Mouse (Mus musculus) layer of hippocampus, postnatal 36 days (tissue): ENCODE measurements around the gene D430019H16Rik. TPM values are rescaled to one million over a fixed set of nuclear protein-coding genes. Genes with fewer than 3 reads are reported as not detected.
A peak's percentile ranks its signal among the peaks of the same experiment; 100 is the strongest.

Experiments used
- DNase-seq, 2 experiments: peaks; one replicate each; pipeline ENCODE4 v3.0.0; 2022
- total RNA-seq, 2 experiments: library from RNA; stranded (reverse); gene quantifications; 2 replicates each; pipeline ENCODE4 v1.2.3; 2021

D430019H16Rik gene
- 100 to 1,000 TPM; 118 to 119 TPM for total RNA-seq

GRCm38 (mm10) chr12:105453670-105454257 lies at the start of gene D430019H16Rik:
TSS of gene D430019H16Rik (plus strand) at chr12:105453856.
- DNase-seq: peak; percentile 76 to 80

DNA sequence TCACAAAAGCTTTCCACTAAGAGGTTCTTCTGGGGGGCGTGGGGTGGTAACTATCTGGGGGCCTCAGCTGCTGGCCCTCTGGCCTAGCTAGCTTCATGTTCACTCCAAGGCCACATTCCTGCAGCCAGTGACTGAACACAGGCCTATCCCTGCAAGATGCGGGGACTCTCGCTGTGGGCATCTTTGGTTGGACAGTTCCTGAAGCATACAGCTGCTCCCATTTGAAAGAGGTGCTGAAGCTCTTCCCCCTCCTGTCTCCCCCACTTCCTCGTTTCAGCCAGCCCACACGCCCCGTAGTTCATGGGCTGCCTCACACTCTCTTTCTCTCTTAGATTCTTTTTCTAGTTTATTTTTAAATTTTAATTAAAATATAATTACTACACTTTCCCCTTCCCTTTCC lies 47.6 kb upstream of the D430019H16Rik start:
- DNase-seq: no peak

DNA sequence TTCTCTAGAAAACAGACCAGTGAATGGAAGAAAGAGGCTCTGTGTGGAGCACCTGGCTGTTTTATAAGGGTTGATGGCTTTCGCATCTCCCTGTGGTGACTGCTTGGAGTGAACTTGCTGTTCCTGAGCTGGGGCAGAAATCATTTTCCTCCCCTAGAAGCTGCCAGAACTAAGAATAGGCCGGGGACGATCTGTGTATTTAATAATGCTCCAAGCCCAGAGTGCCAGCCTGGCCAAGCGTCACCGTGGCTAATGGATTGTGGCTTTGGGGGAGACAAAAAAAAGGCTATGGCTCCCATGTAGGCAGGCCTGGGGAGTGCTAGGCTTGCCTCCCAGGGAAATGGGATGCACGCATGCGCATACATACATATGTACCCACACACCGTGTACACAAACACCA lies 39.7 kb upstream of the D430019H16Rik start:
- no peak for DNase-seq

DNA sequence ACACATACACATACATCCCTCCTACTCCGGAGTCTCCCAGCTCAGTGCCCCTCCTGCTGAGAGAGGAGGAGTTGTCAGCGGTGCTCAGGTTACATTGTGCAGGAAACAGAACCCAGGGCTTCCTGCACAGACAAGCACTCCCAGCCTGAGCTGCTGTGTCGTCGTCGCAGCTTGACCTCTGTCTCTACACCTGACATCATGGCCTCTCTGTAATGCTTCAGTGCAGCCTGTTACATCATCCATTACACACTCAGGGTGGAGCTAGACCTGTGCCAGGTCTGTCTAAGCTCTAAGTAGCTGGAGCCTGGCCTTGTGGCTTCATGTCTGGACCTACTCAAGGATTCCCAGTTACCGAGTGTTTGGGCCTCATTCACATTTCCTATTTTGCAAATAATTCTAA lies 33.2 kb upstream of the D430019H16Rik start:
- no peak for DNase-seq

DNA sequence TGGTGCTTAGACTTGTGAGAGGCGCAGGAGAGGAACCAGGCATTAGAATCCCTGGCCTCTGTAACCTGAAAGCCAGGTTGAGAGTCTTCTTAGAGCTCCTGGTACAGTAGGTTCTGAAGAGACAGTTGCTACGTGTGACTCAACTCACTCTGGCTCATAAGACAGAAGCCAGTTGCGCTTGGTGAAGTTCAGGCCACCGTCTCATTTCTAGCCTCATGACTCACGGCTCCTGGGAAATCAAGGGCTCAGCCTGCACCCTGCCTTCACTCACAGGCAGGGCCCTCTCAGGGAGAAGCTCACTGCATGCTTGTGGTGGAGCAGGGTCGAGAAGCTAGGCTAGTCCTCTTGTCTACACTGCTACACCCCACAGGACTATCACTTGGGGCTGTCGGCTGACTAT lies 27.1 kb upstream of the D430019H16Rik start:
- DNase-seq: no peak

GRCm38 (mm10) chr12:105427039-105427757 lies 26.5 kb upstream of the D430019H16Rik start:
- DNase-seq: peak; percentile 76 to 81

DNA sequence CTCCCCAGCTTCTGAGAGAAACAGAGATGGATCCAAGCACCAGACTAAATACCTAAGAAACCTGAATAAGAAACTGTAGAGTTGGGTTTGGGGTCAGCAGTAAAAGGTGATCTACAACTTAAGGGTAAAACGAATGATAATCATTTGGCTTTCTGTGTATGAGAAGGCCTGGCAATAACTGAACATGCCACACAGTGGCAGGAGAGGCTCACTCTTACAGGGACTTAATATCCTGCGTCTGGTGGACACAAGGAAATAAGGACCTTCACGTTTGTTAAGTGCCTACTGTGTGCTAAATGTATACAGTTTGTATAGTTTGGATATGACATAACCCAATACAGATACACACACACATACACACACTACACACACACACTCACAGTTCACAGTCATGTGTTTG lies 21.8 kb upstream of the D430019H16Rik start:
- DNase-seq: no peak

DNA sequence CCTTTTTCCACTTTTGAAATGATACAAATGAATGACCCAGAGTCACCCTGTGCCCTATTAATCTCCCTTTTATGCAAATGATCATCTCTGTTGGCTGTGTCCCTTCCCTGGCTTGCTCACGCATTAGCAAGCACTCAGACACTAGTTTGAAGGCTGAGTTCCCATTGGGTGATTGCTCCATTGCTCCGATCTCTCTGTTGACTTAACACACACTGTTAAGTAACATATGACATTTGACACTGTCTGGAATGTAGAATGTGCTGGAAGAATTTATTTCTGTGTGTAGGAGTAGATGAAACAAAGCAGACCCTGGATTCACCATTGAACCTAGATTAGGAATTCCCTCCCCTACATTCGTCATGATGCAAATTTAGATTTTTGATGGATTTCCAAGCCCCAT lies 20.8 kb upstream of the D430019H16Rik start:
- DNase-seq: no peak

GRCm38 (mm10) chr12:105438259-105438658 lies 15.4 kb upstream of the D430019H16Rik start:
- DNase-seq: no peak

- no peak for DNase-seq
These were observed 13.7 kb upstream of the D430019H16Rik start for GRCm38 (mm10) chr12:105439976-105440375.

GRCm38 (mm10) chr12:105443569-105443968 lies 10.1 kb upstream of the D430019H16Rik start:
- DNase-seq: no peak

GRCm38 (mm10) chr12:105445767-105446166 lies 7.9 kb upstream of the D430019H16Rik start:
- DNase-seq: no peak

DNA sequence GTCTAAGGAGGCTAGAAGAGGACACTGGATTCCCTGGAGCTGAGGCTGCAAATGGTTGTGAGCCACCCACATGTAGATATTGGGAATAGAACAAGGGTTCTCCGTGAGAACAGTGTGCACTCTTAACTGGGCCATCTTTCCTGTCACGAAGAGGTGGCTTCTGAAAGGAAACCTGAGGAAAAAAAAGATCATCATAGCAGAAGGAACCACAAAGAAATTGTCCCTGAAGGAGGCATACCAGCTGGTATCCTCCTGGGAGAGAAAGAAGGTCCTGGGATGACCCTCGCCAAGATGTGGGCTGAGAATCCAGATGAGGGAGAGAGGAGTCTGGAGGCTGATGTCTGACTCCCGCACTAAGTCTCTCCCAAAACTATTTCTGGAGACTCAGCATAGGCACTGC lies 4.4 kb upstream of the D430019H16Rik start:
- DNase-seq: no peak

DNA sequence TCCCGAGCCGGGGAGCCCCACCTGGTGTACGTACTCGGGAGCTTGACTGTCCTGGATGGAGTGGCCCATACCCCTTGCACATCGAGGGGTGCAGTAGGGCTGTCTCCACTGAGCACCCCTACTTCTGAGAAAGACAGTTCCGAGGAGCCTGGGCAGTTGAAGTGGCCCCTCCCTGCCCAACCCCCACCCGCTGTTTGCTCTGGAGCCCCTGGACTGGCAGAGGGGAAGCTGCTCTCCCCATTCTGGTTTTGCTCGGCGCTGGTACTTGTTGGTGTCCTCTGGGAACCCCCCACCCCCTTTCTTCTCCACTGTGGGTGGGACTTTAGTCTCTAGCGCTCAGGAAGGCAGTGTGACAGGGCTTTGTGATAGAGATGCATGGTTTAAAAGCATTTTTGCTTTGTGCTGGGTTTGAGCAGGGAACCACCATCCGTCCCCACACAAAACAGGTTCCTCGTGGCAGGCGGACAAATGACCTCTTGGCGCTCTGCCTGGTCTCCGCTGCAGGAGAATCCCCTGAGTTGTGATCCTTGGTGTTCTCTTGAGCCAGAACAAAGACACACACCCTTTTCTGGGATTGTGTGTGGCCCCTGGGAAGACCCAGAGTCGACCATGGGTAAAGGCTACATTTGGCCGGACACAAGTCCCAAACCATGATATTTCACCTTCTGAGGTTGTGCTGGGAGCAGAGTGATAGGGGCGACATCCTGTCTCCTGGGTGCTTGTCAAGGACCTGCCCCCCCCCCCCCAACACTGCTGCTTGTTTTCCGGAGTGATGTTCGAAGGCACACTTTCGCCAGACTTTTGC lies 804 bp downstream of the D430019H16Rik start:
- DNase-seq: no peak

GRCm38 (mm10) chr12:105455063-105455559 lies 1.5 kb downstream of the D430019H16Rik start:
- peak in 1 of 2 experiments; percentile 51 for DNase-seq

DNA sequence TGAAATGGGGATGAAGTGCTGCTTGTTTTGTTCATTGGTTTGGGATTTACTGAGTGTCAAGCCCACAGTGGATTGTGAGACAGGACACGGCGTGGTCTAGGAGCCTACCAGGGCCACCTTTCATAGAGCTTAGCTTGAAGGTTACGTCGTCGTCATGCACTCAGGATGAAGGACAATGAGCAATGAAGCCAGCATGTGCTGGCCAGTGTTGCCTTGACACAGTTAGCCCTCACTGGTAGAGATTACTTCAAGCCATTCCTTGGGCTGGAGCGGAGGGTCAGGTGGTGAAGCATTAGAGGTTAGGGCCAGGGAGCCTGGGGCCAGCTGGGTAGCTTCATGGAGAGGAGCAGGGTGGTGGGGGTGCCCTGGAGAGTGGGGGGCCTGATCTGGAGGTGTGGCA lies 5.1 kb downstream of the D430019H16Rik start:
- DNase-seq: no peak

GRCm38 (mm10) chr12:105461066-105461465 lies 7.4 kb downstream of the D430019H16Rik start:
- no peak for DNase-seq

- no peak for DNase-seq
These were observed 15.4 kb downstream of the D430019H16Rik start for GRCm38 (mm10) chr12:105469026-105469425.

DNA sequence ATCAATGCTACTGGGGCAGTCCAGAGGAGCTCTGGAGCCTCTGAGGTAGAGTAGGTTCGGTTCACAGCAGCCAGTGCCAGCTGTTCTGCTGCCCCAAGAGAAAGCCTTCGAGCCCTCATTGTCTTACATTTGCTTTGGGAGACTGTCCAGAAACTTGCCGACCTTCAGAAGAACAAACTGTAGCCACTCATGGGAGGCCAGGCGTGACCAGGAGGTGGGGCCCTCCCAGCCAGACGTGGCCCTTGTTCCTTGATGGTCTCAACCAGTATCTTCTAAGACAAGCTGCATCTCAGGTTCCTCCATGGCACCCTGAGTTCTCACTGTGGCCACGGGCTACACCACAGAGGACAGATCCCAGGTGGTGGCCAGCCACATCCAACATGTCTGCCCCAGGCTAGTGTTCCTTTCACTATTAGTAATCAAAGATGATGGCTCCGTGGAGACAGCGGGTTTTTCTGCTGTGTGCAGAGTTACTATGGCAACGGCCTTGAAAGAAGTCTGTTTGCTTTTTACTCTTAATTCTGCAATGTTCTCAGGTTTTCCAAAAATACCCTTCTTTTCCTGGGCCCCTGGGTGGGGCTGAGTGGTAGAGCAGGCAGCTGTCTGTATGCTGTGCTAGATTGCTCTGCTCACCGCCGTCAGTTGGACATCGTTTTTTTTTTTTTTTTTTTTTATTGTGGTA lies 21.7 kb downstream of the D430019H16Rik start:
- DNase-seq: no peak

GRCm38 (mm10) chr12:105476453-105476852 lies 22.8 kb downstream of the D430019H16Rik start:
- peak in 1 of 2 experiments; percentile 40 for DNase-seq

DNA sequence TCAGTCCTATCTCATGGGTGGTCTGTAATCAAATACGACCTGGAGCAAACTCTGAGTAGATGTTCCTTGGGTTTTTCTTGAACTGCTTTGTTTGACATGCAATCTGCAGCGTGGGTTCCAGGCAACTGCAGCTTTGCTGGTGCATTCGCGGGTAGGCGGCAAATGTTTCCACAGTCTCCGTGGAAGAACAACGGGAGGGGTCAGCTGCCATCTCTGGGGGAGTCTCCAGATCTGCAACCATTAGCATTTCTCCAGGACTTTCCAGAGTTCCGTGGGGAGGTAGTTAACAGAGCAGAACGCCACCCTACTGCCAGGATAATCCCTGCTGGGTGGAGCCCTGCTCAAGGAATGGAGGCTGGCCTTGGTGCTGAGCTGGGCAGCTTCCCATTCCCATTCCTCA lies 23.3 kb downstream of the D430019H16Rik start:
- DNase-seq: no peak

DNA sequence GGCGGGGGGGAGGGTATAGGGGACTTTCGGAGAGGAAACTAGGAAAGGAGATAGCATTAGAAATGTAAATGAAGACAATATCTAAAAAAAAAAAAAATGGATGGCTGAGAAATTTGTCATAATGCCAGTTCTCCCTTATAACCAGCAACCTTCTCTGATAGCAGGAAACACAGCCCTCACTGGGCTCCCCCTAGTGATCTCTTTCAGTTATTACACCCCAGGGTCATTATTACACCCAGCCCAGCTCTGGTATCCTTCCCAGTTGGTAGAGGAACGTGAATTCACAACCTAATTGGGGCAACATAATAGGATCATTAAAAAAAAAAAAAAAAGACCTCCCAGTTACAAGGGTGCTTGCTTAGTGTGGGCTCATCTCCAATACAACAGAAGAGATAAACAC lies 29.8 kb downstream of the D430019H16Rik start:
- DNase-seq: no peak

- DNase-seq: no peak
These were observed 36.6 kb downstream of the D430019H16Rik start for GRCm38 (mm10) chr12:105490227-105490626.
